In genomic region chr9:63535042-63535441, GRCm38 (mm10) we compare ENCODE assay signal across 10 mouse cellular contexts.
A peak's percentile ranks its signal among the peaks of the same experiment; 100 is the strongest.
DNase-seq lines count a peak whose midpoint lies in the region; ATAC-seq and TF ChIP-seq lines count a peak whose summit lies in the region.
"Had no signal": no experiment of that assay in that cellular context is flagged by ENCODE, and none has a peak within 500 bp of the region (broad histone marks: within the 10 kb centered on the region; RNA-seq: fewer than 3 reads in every experiment).

No protein-coding gene starts in this region.

- DNase-seq in hindbrain, embryonic 10.5 days (ENCODE audit: low spot score): peak; percentile 54
- peak; percentile 69 for DNase-seq in embryonic facial prominence, embryonic 14.5 days (ENCODE audit: low spot score)
- DNase-seq in layer of hippocampus, adult 9-11 months: peak; percentile 38
- DNase-seq in frontal cortex, postnatal 25 days (ENCODE audit: low spot score in 2 of 2): no peak
- DNase-seq: cerebellum, adult 9-10 months had no signal

- 26% methylated on average over 6 of the region's 6 CpGs for WGBS in hindbrain, embryonic 10.5 days
- WGBS in hindbrain, embryonic 16.5 days: 26% methylated on average over 6 of the region's 6 CpGs
- WGBS in embryonic facial prominence, embryonic 14.5 days: 32% methylated on average over 6 of the region's 6 CpGs
- 16% methylated on average over 6 of the region's 6 CpGs for WGBS in neural tube, embryonic 13.5 days
- WGBS in intestine, postnatal 0 days: 84% methylated on average over 6 of the region's 6 CpGs
- 70% methylated on average over 6 of the region's 6 CpGs for WGBS in kidney, embryonic 16.5 days

- no peak overlapping the region for H3K9ac ChIP-seq in hindbrain, embryonic 16.5 days (ENCODE audit: low read depth, low read length)
- H3K9ac ChIP-seq in embryonic facial prominence, embryonic 14.5 days (ENCODE audit: low read depth, low read length): no peak overlapping the region
- H3K9ac ChIP-seq in neural tube, embryonic 13.5 days: no peak overlapping the region
- H3K9ac ChIP-seq in intestine, postnatal 0 days (ENCODE audit: low read depth, low read length): no peak overlapping the region
- no peak overlapping the region for H3K9ac ChIP-seq in kidney, embryonic 16.5 days (replicated peaks; ENCODE audit: low read length)

- no peaks in the 10 kb centered on the region; the same call in 1 of the 2 replicates for H3K9me3 ChIP-seq in hindbrain, embryonic 10.5 days
- H3K9me3 ChIP-seq in hindbrain, embryonic 16.5 days (ENCODE audit: control insufficient read depth, low read length): no peaks in the 10 kb centered on the region
- H3K9me3 ChIP-seq in embryonic facial prominence, embryonic 14.5 days (ENCODE audit: control insufficient read depth, low read length): no peaks in the 10 kb centered on the region
- no peaks in the 10 kb centered on the region for H3K9me3 ChIP-seq in neural tube, embryonic 13.5 days
- no peaks in the 10 kb centered on the region for H3K9me3 ChIP-seq in intestine, postnatal 0 days (ENCODE audit: control insufficient read depth)
- no peaks in the 10 kb centered on the region for H3K9me3 ChIP-seq in kidney, embryonic 16.5 days (ENCODE audit: low read length)

- no peak; the same call in 1 of the 2 replicates for ATAC-seq in hindbrain, embryonic 16.5 days
- 0 out of 2 replicates have a peak, but pooled peaks have one; percentile 41 for ATAC-seq in embryonic facial prominence, embryonic 14.5 days (ENCODE audit: low read depth)
- ATAC-seq in neural tube, embryonic 13.5 days (ENCODE audit: low read depth): peak; percentile 77
- no peak for ATAC-seq in intestine, postnatal 0 days
- ATAC-seq in kidney, embryonic 16.5 days (ENCODE audit: low FRiP score, low TSS enrichment): no peak

- peaks cover 40% of the 10 kb centered on the region for H3K4me1 ChIP-seq in hindbrain, embryonic 10.5 days (replicated peaks)
- peaks cover 14% of the 10 kb centered on the region for H3K4me1 ChIP-seq in hindbrain, embryonic 16.5 days (ENCODE audit: control insufficient read depth, insufficient read depth, low read depth, low read length)
- H3K4me1 ChIP-seq in embryonic facial prominence, embryonic 14.5 days (ENCODE audit: control insufficient read depth, insufficient read depth, low read length): peaks cover 9% of the 10 kb centered on the region; the same call in 1 of the 2 replicates
- peaks cover 30% of the 10 kb centered on the region for H3K4me1 ChIP-seq in neural tube, embryonic 13.5 days (replicated peaks)
- H3K4me1 ChIP-seq in intestine, postnatal 0 days (replicated peaks; ENCODE audit: control insufficient read depth, insufficient read depth, low read length): no peaks in the 10 kb centered on the region
- H3K4me1 ChIP-seq in kidney, embryonic 16.5 days (ENCODE audit: insufficient read depth, low read length): peaks cover 14% of the 10 kb centered on the region

- no peaks in the 10 kb centered on the region for H3K36me3 ChIP-seq in hindbrain, embryonic 10.5 days
- no peaks in the 10 kb centered on the region for H3K36me3 ChIP-seq in hindbrain, embryonic 16.5 days (ENCODE audit: control insufficient read depth, insufficient read depth, low read length)
- no peaks in the 10 kb centered on the region for H3K36me3 ChIP-seq in embryonic facial prominence, embryonic 14.5 days (ENCODE audit: control insufficient read depth, insufficient read depth, low read length)
- H3K36me3 ChIP-seq in neural tube, embryonic 13.5 days: no peaks in the 10 kb centered on the region
- no peaks in the 10 kb centered on the region for H3K36me3 ChIP-seq in intestine, postnatal 0 days (ENCODE audit: control insufficient read depth, insufficient read depth)
- no peaks in the 10 kb centered on the region for H3K36me3 ChIP-seq in kidney, embryonic 16.5 days (ENCODE audit: insufficient read depth, low read length)

- no peak overlapping the region for H3K4me2 ChIP-seq in hindbrain, embryonic 16.5 days (ENCODE audit: low read length)
- H3K4me2 ChIP-seq in embryonic facial prominence, embryonic 14.5 days (ENCODE audit: low read depth, low read length): no peak overlapping the region
- H3K4me2 ChIP-seq in neural tube, embryonic 13.5 days: no peak overlapping the region
- H3K4me2 ChIP-seq in intestine, postnatal 0 days (replicated peaks; ENCODE audit: low read depth): no peak overlapping the region
- H3K4me2 ChIP-seq in kidney, embryonic 16.5 days (replicated peaks; ENCODE audit: low read depth, low read length): no peak overlapping the region

- peak overlapping the region; percentile 75 for H3K27ac ChIP-seq in hindbrain, embryonic 10.5 days
- no peak overlapping the region for H3K27ac ChIP-seq in hindbrain, embryonic 16.5 days (ENCODE audit: low read depth, low read length)
- no peak overlapping the region for H3K27ac ChIP-seq in embryonic facial prominence, embryonic 14.5 days (replicated peaks; ENCODE audit: low read depth, low read length)
- H3K27ac ChIP-seq in neural tube, embryonic 13.5 days (replicated peaks): 0 out of 2 replicates have a peak overlapping the region, but pooled peaks have one; percentile 52
- H3K27ac ChIP-seq in intestine, postnatal 0 days (ENCODE audit: low read depth, low read length): no peak overlapping the region
- no peak overlapping the region for H3K27ac ChIP-seq in kidney, embryonic 16.5 days (ENCODE audit: low read length)
- H3K27ac ChIP-seq: macrophage had no signal

- no peak overlapping the region for H3K4me3 ChIP-seq in hindbrain, embryonic 10.5 days
- H3K4me3 ChIP-seq in hindbrain, embryonic 16.5 days (ENCODE audit: low read length): no peak overlapping the region
- H3K4me3 ChIP-seq in embryonic facial prominence, embryonic 14.5 days (ENCODE audit: low read depth, low read length): no peak overlapping the region
- no peak overlapping the region for H3K4me3 ChIP-seq in neural tube, embryonic 13.5 days
- H3K4me3 ChIP-seq in intestine, postnatal 0 days (ENCODE audit: low read depth, low read length): no peak overlapping the region
- H3K4me3 ChIP-seq in kidney, embryonic 16.5 days (ENCODE audit: low read length): no peak overlapping the region

- TF ChIP-seq CTCF in intestine, postnatal 0 days (IDR thresholded peaks at IDR 0.05; ENCODE audit: low read depth): no peak

- H3K27me3 ChIP-seq in hindbrain, embryonic 10.5 days (ENCODE audit: insufficient read depth, poor library complexity, severe bottlenecking): peaks cover 32% of the 10 kb centered on the region
- no peaks in the 10 kb centered on the region for H3K27me3 ChIP-seq in hindbrain, embryonic 16.5 days (replicated peaks; ENCODE audit: control insufficient read depth, insufficient read depth, low read length)
- no peaks in the 10 kb centered on the region for H3K27me3 ChIP-seq in embryonic facial prominence, embryonic 14.5 days (replicated peaks; ENCODE audit: control insufficient read depth, insufficient read depth, low read length)
- H3K27me3 ChIP-seq in neural tube, embryonic 13.5 days: no peaks in the 10 kb centered on the region
- no peaks in the 10 kb centered on the region for H3K27me3 ChIP-seq in intestine, postnatal 0 days (replicated peaks; ENCODE audit: control insufficient read depth, insufficient read depth, low read length)
- no peaks in the 10 kb centered on the region for H3K27me3 ChIP-seq in kidney, embryonic 16.5 days (ENCODE audit: insufficient read depth, low read length)

Comparison
In these comparisons a context has a peak if more than half of its experiments do, and no peak if none do; other contexts are left out.
1. H3K27ac ChIP-seq: peak in hindbrain, embryonic 10.5 days (single experiment) and neural tube, embryonic 13.5 days (single experiment); none in hindbrain, embryonic 16.5 days (single experiment), embryonic facial prominence, embryonic 14.5 days (single experiment), intestine, postnatal 0 days (single experiment) and kidney, embryonic 16.5 days (single experiment).
2. DNase-seq: peak in hindbrain, embryonic 10.5 days (single experiment), embryonic facial prominence, embryonic 14.5 days (single experiment) and layer of hippocampus, adult 9-11 months (single experiment); none in frontal cortex, postnatal 25 days (0 of 2).
3. ATAC-seq: peak in embryonic facial prominence, embryonic 14.5 days (single experiment) and neural tube, embryonic 13.5 days (single experiment); none in hindbrain, embryonic 16.5 days (single experiment), intestine, postnatal 0 days (single experiment) and kidney, embryonic 16.5 days (single experiment).